Mouse (Mus musculus): ENCODE measurements around the gene Elf3.
A peak's percentile ranks its signal among the peaks of the same experiment; 100 is the strongest.
"Not testable (repeated sequence)": the region's sequence is repeated elsewhere in the genome, so short reads cannot be mapped to it uniquely, and the experiment has no call there.

The Elf3 gene

GRCm38 (mm10) chr1:135237131-135237851 lies 21.1 kb downstream of the Elf3 start:
- DNase-seq (ENCODE audit: low read depth, low spot score): no peak

DNA sequence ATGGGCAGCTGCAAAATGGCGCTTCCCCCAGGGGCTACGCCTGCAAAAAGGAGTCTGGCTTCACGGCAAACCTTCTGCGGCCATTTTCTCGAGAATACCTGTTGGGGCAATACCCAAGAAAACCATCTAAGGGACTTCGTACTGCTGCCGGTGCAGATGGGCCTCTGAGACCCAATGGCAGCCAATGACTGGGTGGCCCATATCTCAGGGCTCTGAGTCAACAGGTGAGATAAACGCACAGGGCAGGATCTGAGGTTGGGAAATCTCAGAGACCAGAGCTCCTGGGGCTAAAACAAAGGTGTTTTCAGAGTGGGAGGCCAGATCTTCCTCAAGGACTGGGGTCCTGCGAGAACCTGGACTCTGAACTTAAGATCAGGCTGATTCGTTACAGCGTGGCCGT lies 23.6 kb downstream of the Elf3 start:
- DNase-seq (ENCODE audit: low read depth, low spot score): no peak

- no peak for DNase-seq (ENCODE audit: low read depth, low spot score)
Observed at GRCm38 (mm10) chr1:135233961-135234360, 24.4 kb downstream of the Elf3 start.

DNA sequence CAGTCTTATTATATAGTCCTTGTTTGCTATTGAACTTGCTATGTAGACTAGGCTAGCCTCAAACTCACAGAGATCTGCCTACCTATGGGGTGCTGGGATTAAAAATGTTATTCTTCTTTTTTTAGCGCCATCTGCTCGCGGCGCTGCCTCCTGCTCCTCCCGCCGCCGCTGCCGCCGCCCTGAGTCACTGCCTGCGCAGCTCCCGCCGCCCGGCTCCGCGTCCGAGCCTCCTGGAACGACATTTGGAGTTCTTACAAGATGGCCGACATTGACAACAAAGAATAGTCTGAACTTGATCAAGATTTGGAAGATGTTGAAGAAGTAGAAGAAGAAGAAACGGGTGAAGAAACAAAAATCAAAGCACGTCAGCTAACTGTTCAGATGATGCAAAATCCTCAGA lies 26.5 kb downstream of the Elf3 start:
- not testable (repeated sequence) for DNase-seq (ENCODE audit: low read depth, low spot score)

DNA sequence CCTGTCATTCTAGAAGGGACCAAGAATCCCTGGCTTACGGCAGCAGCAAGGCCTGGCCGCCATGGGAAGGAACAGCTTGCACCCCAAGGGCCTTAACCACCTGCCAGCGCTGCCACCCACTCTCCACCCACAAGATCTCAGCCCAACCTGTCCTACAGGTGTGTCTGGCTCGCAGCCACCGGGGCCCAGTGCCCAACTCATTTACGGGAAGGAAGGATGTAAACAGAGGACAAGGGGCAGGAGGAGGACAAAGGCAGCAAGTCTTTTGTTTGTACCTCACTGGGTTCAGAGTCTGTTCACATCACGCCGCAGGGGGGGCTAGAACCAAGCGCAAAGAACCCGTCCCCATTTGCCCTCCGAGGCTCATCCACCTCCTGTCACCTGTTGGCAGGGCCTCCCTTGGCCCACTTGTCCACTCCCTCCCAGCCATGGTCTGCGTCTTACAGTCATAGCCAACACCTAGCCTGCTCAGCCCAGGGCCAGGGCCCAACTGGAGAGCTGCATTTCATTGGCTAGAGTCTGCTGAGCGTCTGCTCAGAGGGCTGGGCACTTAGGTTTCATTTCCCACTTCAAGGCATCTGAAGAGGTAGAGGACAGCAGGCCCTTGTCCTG lies 30.9 kb downstream of the Elf3 start:
- DNase-seq (ENCODE audit: low read depth, low spot score): no peak

DNA sequence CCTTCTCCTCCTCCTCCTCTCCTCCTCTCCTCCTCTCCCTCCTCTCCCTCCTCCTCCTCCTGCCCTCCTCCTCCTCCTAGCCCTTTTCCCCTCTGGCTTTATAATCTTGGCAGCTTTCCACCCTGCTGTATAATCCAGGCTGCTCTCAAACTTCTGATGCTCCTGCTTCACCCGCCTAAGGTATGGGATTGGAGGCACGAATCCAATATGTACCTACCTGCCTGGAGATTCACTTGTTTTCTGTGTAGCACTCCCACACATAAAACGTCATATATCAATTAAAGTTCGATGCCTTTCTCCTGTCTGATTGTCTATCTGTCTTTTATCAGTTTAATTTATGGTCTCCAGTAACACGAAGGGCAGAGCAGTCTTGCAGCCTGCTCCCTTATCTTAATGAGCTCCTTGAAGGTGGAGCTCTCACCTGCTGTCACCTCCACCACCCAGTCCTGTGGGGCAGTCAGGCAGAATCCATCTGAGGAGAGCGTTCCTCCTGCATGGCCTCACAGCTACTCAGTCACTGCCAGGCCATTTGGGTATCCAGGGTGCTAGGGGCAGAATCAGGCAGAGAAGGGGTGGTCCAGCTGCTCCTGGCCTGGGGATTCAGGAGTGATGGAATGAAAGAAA lies 33.3 kb downstream of the Elf3 start:
- DNase-seq (ENCODE audit: low read depth, low spot score): no peak

DNA sequence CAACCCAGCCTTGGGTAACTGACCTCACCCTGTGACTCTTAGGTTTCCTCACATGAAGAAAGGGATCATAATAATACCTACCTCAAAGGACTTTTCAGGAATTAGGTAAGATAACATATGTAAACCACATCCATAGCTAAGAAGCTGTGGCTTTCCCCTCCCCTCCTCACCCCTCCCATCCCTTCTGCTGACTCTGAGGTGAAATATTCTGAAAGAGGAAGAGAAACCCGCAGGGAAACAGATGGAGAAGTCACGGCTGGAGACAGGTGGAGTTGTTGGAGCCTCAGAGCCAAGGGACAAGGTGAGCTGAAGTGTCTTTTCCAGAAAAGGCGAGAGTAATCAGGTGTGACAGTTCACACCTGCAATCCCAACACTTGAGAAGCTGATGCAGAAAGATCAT lies 34.2 kb downstream of the Elf3 start:
- peak; percentile 65 for DNase-seq (ENCODE audit: low read depth, low spot score)

DNA sequence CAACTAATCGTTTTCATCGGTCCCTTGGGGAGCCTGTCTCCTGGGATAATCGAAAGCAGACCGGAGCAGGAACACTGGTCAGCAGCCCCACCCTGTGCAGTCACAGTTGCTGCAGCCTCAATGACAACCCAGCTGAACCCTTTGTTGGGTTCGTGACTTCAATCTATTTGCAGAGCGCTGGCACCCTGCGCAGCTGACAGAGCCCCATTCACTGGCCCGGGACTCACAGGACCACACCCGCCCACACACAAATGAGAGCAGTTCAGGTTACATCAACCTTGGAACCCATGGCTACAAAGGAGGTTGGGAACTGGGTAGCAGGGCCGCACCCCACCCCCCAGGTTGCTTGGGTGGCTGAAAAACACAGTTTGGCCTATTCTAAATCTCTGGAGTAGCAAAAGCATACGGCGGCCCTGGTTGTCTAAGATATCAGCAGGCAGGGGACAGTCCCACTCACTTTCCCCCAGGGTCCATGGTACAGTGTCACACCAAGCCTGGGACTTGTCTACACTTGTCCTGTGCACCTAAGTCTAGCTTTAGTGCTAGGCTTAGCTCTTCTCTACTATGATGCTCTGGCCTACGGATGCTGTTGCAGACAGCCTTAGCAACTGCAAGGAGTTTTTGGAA lies 40.6 kb downstream of the Elf3 start:
- no peak for DNase-seq (ENCODE audit: low read depth, low spot score)

DNA sequence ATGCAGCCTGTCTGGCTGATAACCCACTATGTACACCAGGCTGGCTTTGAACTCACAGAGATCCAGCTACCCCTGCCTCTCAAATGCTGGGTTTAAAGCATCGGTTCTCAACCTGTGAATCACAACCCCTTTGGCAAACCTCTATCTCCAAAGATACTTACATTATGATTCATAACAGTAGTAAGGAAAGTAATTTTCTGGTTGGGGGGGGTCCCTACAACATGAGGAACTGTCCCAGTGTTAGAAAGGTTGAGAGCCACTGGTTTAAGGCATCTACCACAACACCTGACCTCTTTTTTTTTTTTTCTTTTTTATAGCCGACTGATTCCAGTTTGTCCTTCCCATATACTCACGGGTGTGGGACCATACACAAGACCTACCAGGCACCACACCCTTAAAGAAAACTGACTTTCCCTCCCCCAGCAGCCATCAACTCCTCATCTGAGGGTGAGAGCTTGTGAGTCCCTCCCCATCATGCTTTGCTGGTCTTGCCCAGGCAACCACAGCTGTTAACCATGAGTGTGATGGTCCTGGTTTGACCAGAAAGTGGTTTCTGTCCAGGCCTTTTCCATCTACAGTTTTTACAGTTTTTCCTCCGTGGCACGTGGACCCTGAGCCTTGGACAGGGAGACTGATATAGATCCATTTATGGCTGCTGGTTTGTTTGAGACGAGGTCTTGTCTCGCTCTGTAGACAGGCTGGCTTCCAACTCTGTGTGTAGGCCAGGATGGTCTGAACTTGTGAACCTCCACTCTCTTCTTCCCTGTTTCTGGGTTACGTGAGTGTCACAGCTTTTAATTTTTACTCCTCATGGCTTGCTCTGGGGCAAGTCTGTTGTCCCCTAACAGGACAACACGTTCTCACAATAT lies 44.4 kb downstream of the Elf3 start:
- DNase-seq (ENCODE audit: low read depth, low spot score): peak; percentile 14

GRCm38 (mm10) chr1:135210421-135210820 lies 47.9 kb downstream of the Elf3 start:
- no peak for DNase-seq (ENCODE audit: low read depth, low spot score)

GRCm38 (mm10) chr1:135208716-135209115 lies 49.7 kb downstream of the Elf3 start:
- no peak for DNase-seq (ENCODE audit: low read depth, low spot score)

DNA sequence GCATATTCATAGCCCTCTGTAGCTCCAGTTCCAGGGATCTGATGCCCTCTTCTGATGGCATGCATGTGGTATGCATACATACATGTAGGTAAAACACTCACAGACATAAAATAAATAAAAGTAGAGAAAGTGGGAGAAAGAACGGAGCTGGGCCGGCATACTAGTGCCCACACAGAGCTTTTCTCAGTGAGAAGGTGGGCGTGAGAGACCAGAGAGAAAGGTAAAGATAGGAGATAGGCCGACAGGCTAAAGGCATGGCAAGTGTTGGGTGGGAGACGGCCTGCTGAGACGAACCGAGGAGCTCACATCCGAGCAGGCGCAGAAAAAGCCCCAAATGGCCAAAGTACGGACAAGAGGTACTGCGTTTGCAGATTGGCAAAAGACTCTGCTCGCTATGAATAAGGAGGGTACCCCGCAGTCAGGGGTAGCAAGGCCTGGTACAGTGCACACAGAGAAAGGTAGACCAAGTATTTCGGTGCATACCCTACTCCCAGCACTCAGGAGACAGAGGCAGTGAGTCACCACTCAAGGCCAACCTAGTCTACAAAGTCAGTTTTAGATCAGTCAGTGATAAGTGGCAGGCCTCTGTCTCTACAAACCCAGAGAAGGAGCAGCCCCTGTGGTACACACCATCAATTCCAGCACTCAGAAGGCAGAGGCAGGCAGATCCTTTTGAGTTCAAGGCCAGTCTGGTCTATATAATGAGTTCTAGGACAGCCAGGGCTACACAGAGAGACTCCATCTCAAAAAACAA lies 51.6 kb downstream of the Elf3 start:
- no peak for DNase-seq (ENCODE audit: low read depth, low spot score)

- no peak for DNase-seq (ENCODE audit: low read depth, low spot score)
Observed at GRCm38 (mm10) chr1:135205257-135205656, 53.1 kb downstream of the Elf3 start.

- DNase-seq (ENCODE audit: low read depth, low spot score): no peak
Observed at GRCm38 (mm10) chr1:135204196-135205126, 53.9 kb downstream of the Elf3 start.
